Mouse (Mus musculus) ovary, postnatal 10 days (tissue): Measurements from ENCODE around the gene Slc6a6.

Source experiments
- DNase-seq: peaks from one replicate; pipeline ENCODE4 v3.0.0; 2022; ENCODE audit warnings: low spot score

Slc6a6 gene

DNA sequence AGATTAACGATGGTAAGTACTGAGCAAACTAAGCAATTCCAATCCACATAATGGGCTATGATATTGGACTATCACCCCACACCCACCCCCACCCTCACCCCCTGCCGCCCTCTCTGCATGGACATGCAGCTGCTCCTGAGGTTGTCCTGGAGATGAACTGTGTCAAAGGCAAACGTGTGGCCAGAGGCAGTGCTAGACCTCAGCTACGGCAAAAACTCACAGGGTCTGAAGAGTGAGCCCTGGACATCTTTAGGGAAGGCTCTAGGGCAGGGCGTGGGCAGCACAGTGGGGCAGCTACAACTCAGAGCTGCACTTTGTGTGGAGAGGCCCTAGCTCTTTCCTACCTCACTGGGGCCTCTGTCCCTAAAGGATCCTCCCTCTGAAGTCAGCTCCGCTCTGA, 13.6 kb upstream of the Slc6a6 start:
- no peak for DNase-seq

- DNase-seq: no peak
Observed at GRCm38 (mm10) chr6:91674757-91675350, 9.0 kb upstream of the Slc6a6 start.

DNA sequence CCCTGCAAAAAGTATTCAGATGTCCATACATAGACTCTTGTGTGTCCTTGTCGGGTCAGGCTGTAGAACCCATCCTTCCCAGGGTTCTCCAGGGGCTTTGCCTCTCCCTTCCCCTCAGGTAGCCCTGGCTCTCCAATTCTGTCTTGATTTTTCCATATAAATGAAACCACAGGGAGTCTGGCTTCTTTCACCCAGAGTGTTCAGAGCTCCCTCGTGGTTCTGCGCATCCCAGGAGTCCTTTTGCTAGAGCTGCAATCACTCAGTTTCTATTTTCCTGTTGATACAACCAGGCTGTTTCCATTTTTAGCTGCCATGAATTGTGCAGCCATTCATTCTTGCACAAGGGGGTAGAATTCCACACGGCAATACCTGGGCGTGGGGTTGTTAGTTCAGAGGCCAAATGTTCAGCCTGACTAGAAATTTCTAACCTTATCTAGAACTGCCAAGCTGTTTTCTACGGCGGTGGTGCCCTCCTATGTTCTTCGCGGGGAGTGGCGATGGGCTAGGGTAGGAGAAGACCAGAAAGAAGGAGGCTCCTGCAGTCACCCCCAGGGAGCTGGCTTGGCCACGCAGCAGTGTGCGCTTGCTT, 5.3 kb upstream of the Slc6a6 start:
- no peak for DNase-seq

DNA sequence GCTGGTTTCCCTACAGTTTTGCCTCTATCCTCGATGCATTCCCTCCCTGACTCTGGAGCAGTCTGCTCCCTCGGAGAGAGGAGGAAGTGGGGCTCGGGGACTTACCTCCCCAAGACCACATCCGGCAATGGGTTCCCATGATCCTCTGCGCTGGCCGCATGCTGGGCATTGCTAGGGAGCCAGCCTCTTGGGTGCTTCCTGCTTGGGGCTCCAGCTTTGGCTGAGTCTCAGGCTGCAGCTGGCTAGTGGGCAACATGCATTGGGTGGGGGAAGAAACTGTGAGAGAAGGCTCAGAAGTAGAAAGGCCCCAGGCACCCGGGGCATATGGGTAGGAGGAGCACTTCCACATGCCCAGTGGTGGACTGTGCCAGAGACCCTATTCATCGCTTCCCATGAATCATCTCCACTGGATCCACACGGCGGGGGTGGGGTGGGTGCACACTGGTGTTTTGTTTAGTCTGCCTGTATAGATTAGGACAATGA, 4.7 kb upstream of the Slc6a6 start:
- DNase-seq: no peak

DNA sequence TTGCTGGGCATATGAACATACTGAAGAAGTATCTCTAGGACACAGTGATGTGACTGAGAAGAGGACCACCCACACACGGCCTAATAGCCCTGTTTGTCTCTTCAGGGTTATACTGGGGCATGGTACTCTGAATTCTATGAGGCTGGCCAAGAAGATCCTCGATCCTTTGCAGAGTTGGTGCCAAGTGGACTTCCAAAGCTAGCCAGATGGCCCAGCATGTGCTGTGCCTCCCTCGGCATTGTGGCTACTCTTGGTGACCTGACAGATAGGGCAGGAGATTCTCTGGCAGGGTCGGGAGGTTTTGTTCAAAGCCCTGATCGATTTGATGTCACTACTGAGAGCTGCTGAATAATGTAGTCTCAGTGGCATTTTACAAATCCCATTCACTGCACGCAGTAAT, 4.1 kb upstream of the Slc6a6 start:
- no peak for DNase-seq

DNA sequence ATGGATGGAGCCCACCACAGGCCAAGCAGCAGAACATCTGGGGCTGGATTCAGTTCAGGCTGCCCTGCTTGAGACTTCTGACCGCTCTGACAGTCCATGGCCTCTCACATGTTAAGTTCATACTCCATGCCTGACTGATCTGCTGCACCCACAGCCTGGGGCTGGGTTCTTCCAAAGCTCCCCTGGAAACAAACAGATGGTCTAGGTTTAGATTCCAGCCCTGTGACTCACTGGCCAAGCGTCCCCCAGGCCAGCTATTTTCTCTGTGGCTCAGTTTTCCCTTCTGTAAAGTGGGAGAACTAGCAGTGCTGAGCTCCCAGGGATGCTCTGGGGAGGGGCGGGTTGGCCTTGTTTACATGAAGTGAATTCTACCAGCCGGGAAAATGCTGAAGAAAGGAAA, 2.0 kb upstream of the Slc6a6 start:
- DNase-seq: no peak

DNA sequence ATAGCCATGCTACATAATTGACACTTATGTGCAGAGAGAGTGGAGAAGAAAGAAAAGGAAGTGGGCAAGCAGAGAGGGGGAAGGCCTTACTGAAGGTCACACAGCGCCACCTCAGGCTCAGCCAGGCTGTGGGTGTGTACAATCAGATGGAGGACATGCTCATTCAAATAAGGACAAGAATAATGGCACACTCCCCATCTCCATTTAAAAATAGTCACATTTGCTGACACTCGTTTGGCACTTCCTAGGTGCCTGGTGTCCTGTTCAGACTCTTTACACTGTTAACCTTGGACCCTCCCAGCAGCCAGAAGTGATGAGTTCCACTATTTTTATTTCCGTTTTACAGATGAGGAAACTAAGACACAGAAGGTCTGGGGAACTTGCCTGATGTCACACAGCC, 732 bp upstream of the Slc6a6 start:
- DNase-seq: no peak

GRCm38 (mm10) chr6:91684474-91684829, 599 bp downstream of the Slc6a6 start:
- DNase-seq: no peak

- no peak for DNase-seq
Observed at GRCm38 (mm10) chr6:91684831-91685532, 1.1 kb downstream of the Slc6a6 start.

GRCm38 (mm10) chr6:91685533-91685883, 1.7 kb downstream of the Slc6a6 start:
- no peak for DNase-seq

GRCm38 (mm10) chr6:91685896-91686295, 2.0 kb downstream of the Slc6a6 start:
- no peak for DNase-seq

GRCm38 (mm10) chr6:91686597-91686996, 2.7 kb downstream of the Slc6a6 start:
- no peak for DNase-seq

GRCm38 (mm10) chr6:91688021-91688420, 4.2 kb downstream of the Slc6a6 start:
- DNase-seq: no peak

GRCm38 (mm10) chr6:91689231-91689630, 5.4 kb downstream of the Slc6a6 start:
- DNase-seq: no peak

GRCm38 (mm10) chr6:91690222-91690621, 6.4 kb downstream of the Slc6a6 start:
- no peak for DNase-seq

DNA sequence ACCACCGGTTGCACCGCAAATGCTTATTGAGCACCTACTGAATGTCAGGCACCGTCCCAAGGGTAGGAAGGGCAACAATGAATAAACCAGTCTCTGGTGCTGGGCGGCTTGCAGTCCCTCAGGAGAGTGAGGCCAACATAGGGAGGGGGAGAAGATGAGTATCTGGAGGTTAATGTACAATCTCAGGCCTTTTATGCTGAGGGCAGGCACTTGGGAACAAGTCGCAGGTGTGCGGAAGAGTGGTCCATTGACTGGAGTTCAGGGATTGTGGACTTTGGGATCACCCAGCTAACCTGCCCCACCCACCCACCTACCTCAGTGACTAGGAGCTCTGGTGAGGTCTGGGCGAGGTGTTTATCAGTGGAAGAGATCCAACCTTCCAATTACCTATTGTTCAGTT, 6.8 kb downstream of the Slc6a6 start:
- no peak for DNase-seq

DNA sequence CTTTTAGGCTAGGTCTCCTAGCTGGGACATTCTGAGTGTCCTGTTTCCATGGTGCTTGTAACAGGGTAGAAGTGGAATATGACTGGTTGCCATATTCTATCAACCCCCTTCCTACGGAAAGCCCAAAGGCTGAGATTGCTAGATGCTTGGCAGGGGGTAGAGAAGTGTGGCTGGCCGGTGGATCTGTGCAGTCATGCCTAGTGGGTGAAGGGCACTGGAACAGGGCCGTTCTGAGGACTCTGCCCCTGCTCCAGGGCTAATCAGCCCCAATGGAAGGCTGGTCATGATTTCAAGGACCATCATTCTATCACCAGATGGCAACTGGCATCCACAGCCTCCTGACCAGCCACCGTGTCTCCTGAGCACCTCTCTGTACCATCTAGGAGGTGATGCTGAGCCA, 7.7 kb downstream of the Slc6a6 start:
- DNase-seq: no peak

GRCm38 (mm10) chr6:91693301-91693886, 9.5 kb downstream of the Slc6a6 start:
- no peak for DNase-seq

DNA sequence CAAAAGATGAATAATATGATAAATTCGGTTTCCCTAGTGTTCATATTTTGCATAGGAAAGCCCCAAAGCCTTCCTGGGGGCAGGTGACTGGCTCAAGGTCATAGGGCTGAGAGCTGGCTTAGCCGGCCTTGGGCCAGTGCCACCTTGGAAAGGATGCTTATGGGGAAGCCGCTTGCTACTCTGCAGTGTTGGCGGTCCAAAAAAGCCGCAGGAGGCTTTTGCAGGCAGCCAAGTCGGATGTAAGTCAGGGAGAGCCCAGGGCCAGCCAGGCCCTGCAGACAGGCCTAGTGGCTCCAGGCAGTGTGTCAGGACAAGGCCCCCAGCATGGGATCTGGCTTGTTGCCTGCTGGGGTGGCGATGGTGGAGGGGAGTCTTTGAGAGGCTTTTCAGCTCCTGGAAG, 10.8 kb downstream of the Slc6a6 start:
- no peak for DNase-seq

- DNase-seq: no peak
Observed at GRCm38 (mm10) chr6:91698831-91699230, 15.0 kb downstream of the Slc6a6 start.

DNA sequence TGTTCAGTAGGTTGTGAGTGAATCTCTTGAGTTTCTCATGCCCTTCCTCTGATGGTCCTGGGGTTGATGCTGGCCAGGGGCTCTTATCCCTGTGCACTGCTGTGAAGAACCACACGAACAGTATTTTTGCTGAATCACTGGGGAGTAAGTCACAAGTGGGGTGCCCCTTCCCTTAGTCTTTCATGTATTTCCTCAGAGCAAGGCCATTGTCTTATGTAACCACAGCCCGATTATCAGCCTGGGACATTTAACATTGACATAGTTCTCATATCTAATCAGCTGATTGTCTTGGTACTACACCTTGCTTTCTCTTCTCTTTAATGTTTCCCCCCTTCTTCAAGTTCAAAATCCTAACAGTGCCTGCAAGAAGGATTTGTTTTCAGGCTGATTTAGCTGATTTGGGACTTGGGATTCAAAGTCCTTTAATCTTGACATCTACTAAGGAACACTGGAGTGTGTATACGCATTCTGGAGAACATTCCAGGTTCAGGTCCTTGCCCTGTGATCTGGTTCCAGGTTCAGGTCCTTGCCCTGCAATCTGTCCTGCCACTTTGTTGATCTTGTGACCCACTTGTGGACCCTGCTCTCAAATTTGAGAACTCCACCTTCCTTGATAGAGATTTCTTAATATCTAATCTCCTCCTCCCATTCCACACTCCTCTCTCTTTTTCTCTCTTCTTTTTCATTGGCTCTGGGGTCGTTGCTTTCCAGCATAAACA, 15.8 kb downstream of the Slc6a6 start:
- no peak for DNase-seq

DNA sequence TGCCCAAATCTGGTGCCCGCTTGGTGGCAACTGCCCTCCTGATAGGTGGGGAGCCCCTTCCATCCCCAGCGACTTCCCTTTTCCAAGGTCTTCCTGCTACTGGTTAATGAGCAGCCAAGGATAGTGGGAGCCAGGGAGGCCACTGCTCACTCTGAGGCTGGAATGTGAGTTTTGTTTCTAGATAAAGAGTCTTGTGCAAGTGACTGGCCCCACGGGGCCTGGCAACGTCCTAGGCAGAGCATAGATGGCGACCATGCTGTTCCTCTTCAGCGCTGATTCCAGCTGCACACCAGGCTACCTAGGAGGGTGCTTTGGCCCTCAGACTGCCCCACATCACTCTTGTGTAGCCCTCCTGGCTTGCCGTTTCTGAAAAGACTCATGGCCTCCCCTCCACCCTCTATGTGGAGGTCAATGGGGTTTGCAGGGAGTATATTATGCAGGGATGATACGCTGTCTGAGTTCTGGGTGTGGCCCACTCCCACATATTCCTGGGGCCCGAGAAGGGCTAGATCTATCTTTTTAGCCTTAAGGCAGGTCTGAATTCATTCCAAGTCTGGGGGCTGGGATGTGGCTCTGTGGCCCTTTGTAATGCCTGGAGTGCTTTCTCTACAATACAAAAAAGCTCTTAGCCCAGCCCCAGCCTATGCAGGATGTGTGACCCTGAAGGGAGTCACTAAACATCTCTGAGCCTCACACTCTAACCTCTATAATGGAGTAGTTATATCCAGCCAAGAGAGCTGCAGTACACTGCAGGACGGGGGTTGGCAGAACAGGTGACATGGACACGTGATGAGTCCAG, 17.2 kb downstream of the Slc6a6 start:
- no peak for DNase-seq
